Mouse (Mus musculus) midbrain, embryonic 15.5 days (tissue): Measurements from ENCODE around the gene Gm7137. TPM values are rescaled to one million over a fixed set of nuclear protein-coding genes. Genes with fewer than 3 reads are reported as not detected.
A peak's percentile ranks its signal among the peaks of the same experiment; 100 is the strongest.
"Not testable (repeated sequence)": the region's sequence is repeated elsewhere in the genome, so short reads cannot be mapped to it uniquely, and the experiment has no call there.

Source experiments
- ATAC-seq: fragments of 200-750 bp; cut with Nextera tagmentation; replicated peaks from 2 replicates; pipeline ENCODE4 v1.8.0; 2017; ENCODE audit warnings: moderate TSS enrichment
- H3K27ac ChIP-seq: fragments of 300-500 bp; sonication (generic); 2 replicates; pipeline ENCODE4 v1.5.1; 2015; ENCODE audit warnings: mild to moderate bottlenecking, inconsistent platforms
- H3K27me3 ChIP-seq: fragments of 300-500 bp; sonication (generic); replicated peaks from 2 replicates; pipeline ENCODE4 v1.6.1; 2015; ENCODE audit warnings: inconsistent platforms
- H3K36me3 ChIP-seq: fragments of 300-500 bp; sonication (generic); replicated peaks from 2 replicates; pipeline ENCODE4 v1.6.1; 2015; ENCODE audit warnings: inconsistent platforms
- H3K4me1 ChIP-seq: fragments of 300-500 bp; sonication (generic); 2 replicates; pipeline ENCODE4 v1.6.1; 2015; ENCODE audit warnings: inconsistent platforms
- H3K4me2 ChIP-seq: fragments of 300-500 bp; sonication (generic); 2 replicates; pipeline ENCODE4 v1.6.1; 2015; ENCODE audit warnings: inconsistent platforms, mild to moderate bottlenecking, moderate library complexity
- H3K4me3 ChIP-seq: fragments of 300-500 bp; sonication (generic); 2 replicates; pipeline ENCODE4 v1.5.1; 2015; ENCODE audit warnings: mild to moderate bottlenecking, inconsistent platforms
- H3K9ac ChIP-seq: fragments of 300-500 bp; sonication (generic); 2 replicates; pipeline ENCODE4 v1.6.1; 2015; ENCODE audit warnings: mild to moderate bottlenecking, inconsistent platforms
- H3K9me3 ChIP-seq: fragments of 300-500 bp; sonication (generic); 2 replicates; pipeline ENCODE4 v1.6.1; 2016; ENCODE audit warnings: inconsistent platforms
- WGBS: fragments of 180-500 bp; shearing (Covaris S2); methylation state at CpG from one replicate; pipeline ENCODE4 v1.1.7; 2015; ENCODE audit warnings: mixed read lengths; 5-methylcytosine and 5-hydroxymethylcytosine counted together
- polyA plus RNA-seq: library from polyadenylated mRNA; unstranded; fragments of >200 nt; fragmentation: Nextera tagmentation; extraction: Ambion mirVana; gene quantifications from 2 replicates; pipeline ENCODE4 v1.2.1, GENCODE M21; 2015

The Gm7137 gene
- polyA plus RNA-seq: not detected in 2 replicates

DNA sequence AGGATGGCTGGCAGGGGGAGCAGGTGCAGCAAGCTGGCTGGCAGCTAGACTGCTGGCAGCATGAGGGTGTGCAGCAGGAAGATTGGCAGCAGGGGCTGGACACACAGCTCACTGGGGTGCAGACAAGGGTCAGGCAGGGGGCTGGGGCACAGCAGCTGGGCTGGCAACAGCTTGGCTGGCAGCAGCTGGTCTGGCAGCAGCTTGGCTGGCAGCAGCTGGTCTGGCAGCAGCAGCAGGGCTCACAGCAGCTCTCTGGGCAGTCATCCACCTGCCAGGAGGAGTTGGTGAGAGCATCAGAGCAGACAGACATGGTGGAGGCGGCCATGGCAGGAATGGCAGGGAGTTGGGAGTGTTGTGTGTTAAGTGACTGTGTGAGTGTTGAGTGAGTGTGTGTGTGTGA, at the start of gene Gm7137:
Gene Gm7137 (minus strand): TSS at position 325 of the 400 bp plus-strand sequence.
- H3K27me3 ChIP-seq, H3K36me3 ChIP-seq, H3K4me3 ChIP-seq, H3K27ac ChIP-seq, H3K9ac ChIP-seq, H3K4me1 ChIP-seq, H3K9me3 ChIP-seq, ATAC-seq, H3K4me2 ChIP-seq: not testable (repeated sequence)
- WGBS: 64% methylated on average over 1 of the region's 1 CpGs

GRCm38 (mm10) chr10:77835647-77836046, 47.6 kb upstream of the Gm7137 start, which contains the start of gene Krtap10-10:
TSS of gene Krtap10-10 (plus strand) at chr10:77835947.
- H3K36me3 ChIP-seq: no peaks in the 10 kb centered on the region
- WGBS: 71% methylated on average over 9 of the region's 9 CpGs
- no peak within 1 kb of the TSS for H3K4me2 ChIP-seq
- H3K4me1 ChIP-seq: no peaks in the 10 kb centered on the region
- ATAC-seq: no peak
- no peak within 1 kb of the TSS for H3K9ac ChIP-seq
- H3K9me3 ChIP-seq: no peaks in the 10 kb centered on the region
- H3K4me3 ChIP-seq: no peak within 1 kb of the TSS
- H3K27me3 ChIP-seq: no peaks in the 10 kb centered on the region
- no peak within 1 kb of the TSS for H3K27ac ChIP-seq

DNA sequence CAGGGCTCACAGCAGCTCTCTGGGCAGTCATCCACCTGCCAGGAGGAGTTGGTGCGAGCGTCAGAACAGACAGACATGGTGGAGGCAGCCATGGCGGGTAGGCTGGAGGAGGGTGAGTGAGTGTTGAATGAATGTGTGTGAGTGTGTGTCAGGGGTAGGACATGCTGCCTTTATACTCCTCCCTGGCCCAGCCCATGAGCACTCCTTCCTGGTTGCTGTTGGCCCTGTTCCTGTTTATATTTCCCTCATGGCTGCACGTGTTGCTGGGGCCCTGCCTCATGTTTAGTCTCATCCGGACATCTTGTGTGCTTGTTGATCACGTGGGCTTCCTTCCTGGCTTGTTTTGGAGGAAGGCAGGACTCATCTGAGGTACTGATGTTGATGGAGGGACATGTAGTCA, 39.0 kb upstream of the Gm7137 start, which contains the start of gene Krtap10-4:
Gene Krtap10-4 (minus strand): TSS at position 145 of the 400 bp plus-strand sequence.
- Histone ChIP-seq H3K27me3 (no peaks in the 10 kb centered on the region), H3K4me2 (no peak within 1 kb of the TSS), H3K4me1 (no peaks in the 10 kb centered on the region), H3K9ac (no peak within 1 kb of the TSS), H3K4me3 (no peak within 1 kb of the TSS), H3K9me3 (no peaks in the 10 kb centered on the region), H3K27ac (no peak within 1 kb of the TSS), H3K36me3 (no peaks in the 10 kb centered on the region)
- WGBS: 57% methylated on average over 6 of the region's 6 CpGs
- ATAC-seq: no peak

- ATAC-seq: no peak
- H3K27ac ChIP-seq: peak overlapping the region; percentile 34; the same call in 1 of the 2 replicates
- no peaks in the 10 kb centered on the region for H3K27me3 ChIP-seq
- H3K4me1 ChIP-seq: peaks cover 3% of the 10 kb centered on the region; the same call in 1 of the 2 replicates
- no peaks in the 10 kb centered on the region for H3K36me3 ChIP-seq
- no peaks in the 10 kb centered on the region for H3K9me3 ChIP-seq
- H3K4me3 ChIP-seq: no peak overlapping the region
- 28% methylated on average over 4 of the region's 4 CpGs for WGBS
- peak overlapping the region; percentile 18; the same call in 1 of the 2 replicates for H3K4me2 ChIP-seq
- no peak overlapping the region for H3K9ac ChIP-seq
These were observed 31.2 kb upstream of the Gm7137 start for GRCm38 (mm10) chr10:77819203-77819602.

GRCm38 (mm10) chr10:77818523-77818922, 30.5 kb upstream of the Gm7137 start:
- H3K27me3 ChIP-seq: no peaks in the 10 kb centered on the region
- H3K4me1 ChIP-seq: peaks cover 3% of the 10 kb centered on the region; the same call in 1 of the 2 replicates
- no peak overlapping the region for H3K9ac ChIP-seq
- peak overlapping the region; percentile 34; the same call in 1 of the 2 replicates for H3K27ac ChIP-seq
- WGBS: 99% methylated on average over 4 of the region's 4 CpGs
- H3K36me3 ChIP-seq: no peaks in the 10 kb centered on the region
- no peak overlapping the region for H3K4me2 ChIP-seq
- ATAC-seq: peak; percentile 78
- H3K9me3 ChIP-seq: no peaks in the 10 kb centered on the region
- H3K4me3 ChIP-seq: no peak overlapping the region

DNA sequence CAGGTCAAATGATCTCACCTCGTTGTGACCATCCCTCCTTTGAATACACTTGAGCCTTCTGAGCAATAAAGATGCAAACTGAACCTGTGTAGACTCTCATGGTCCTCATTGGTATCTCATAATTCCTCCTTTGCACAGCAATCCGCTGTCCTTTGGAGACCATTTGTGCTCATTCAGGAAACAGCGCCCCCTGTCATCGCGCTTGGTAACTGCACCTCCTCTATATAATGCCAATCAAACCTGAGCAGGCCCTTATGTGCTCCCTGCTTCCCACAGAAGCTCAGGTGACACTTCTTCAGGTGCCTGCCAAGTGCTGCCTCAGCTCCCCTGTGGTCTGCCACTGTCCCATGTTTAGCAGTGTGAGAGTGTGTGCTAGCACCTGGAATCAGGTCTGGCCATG, 27.5 kb upstream of the Gm7137 start:
- Histone ChIP-seq H3K4me3 (no peak overlapping the region), H3K4me1 (peaks cover 3% of the 10 kb centered on the region; the same call in 1 of the 2 replicates), H3K27me3 (no peaks in the 10 kb centered on the region), H3K36me3 (no peaks in the 10 kb centered on the region), H3K9me3 (no peaks in the 10 kb centered on the region), H3K9ac (no peak overlapping the region), H3K27ac (no peak overlapping the region), H3K4me2 (no peak overlapping the region)
- WGBS: 31% methylated on average over 5 of the region's 5 CpGs
- no peak for ATAC-seq

GRCm38 (mm10) chr10:77814382-77814781, 26.4 kb upstream of the Gm7137 start, which contains the start of gene Gm2696:
TSS of gene Gm2696 (plus strand) at chr10:77814682.
- H3K9me3 ChIP-seq: no peaks in the 10 kb centered on the region
- H3K27ac ChIP-seq: no peak within 1 kb of the TSS
- H3K36me3 ChIP-seq: no peaks in the 10 kb centered on the region
- H3K4me1 ChIP-seq: peaks cover 3% of the 10 kb centered on the region; the same call in 1 of the 2 replicates
- 60% methylated on average over 4 of the region's 4 CpGs for WGBS
- H3K9ac ChIP-seq: no peak within 1 kb of the TSS
- H3K4me2 ChIP-seq: no peak within 1 kb of the TSS
- H3K27me3 ChIP-seq: no peaks in the 10 kb centered on the region
- ATAC-seq: no peak
- H3K4me3 ChIP-seq: no peak within 1 kb of the TSS

DNA sequence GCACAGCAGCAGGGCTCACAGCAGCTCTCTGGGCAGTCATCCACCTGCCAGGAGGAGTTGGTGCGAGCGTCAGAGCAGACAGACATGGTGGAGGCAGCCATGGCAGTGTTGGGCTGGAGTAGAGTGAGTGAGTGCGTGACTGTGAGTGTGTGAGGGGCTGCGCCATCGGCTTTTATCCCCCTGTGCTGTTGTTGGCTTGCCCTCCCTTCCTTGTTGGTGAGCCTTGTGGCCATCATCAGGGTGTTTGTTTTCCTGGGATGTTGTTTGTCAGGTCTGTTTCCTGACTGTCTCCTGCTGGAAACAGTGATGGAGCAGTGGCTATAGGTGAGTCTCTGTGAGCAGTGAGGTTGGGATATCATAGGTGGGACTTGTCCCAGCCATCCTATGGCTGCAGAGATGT, 23.7 kb upstream of the Gm7137 start, which contains the start of gene Gm9507:
Gene Gm9507 (minus strand): TSS at position 101 of the 400 bp plus-strand sequence.
- H3K4me3 ChIP-seq: no peak within 1 kb of the TSS
- no peak within 1 kb of the TSS for H3K9ac ChIP-seq
- 63% methylated on average over 5 of the region's 5 CpGs for WGBS
- H3K9me3 ChIP-seq: no peaks in the 10 kb centered on the region
- H3K4me2 ChIP-seq: no peak within 1 kb of the TSS
- no peak for ATAC-seq
- H3K27me3 ChIP-seq: no peaks in the 10 kb centered on the region
- H3K27ac ChIP-seq: no peak within 1 kb of the TSS
- no peaks in the 10 kb centered on the region for H3K4me1 ChIP-seq
- no peaks in the 10 kb centered on the region for H3K36me3 ChIP-seq

DNA sequence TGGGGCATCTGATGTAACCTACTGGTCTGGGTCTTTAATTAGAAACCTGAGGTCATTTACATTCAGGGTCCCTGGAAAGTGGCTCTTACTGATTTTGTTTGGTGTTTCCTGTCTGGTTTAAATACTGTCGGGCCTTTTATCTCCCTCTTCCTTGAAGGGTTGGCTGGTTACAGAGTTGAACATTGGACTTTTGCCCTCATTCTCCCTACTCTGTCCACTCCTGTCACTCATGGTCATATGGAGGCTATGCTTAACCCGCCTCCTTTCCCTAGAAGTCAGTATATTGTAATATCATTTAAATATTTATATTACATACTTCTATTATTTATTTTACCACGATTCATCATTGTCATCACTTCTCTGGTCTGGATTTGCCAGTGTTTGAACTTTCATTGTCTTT, 16.1 kb upstream of the Gm7137 start:
- no peaks in the 10 kb centered on the region for H3K4me1 ChIP-seq
- H3K4me2 ChIP-seq: no peak overlapping the region
- ATAC-seq: no peak
- no peaks in the 10 kb centered on the region for H3K36me3 ChIP-seq
- 89% methylated on average over 3 of the region's 3 CpGs for WGBS
- no peaks in the 10 kb centered on the region for H3K27me3 ChIP-seq
- H3K9ac ChIP-seq: no peak overlapping the region
- no peak overlapping the region for H3K4me3 ChIP-seq
- H3K27ac ChIP-seq: no peak overlapping the region
- H3K9me3 ChIP-seq: no peaks in the 10 kb centered on the region

- Histone ChIP-seq H3K27me3 (no peaks in the 10 kb centered on the region), H3K4me2 (no peak within 1 kb of the TSS), H3K4me3 (no peak within 1 kb of the TSS), H3K9ac (no peak within 1 kb of the TSS), H3K27ac (no peak within 1 kb of the TSS), H3K9me3 (no peaks in the 10 kb centered on the region), H3K36me3 (no peaks in the 10 kb centered on the region), H3K4me1 (no peaks in the 10 kb centered on the region)
- ATAC-seq: no peak
- WGBS: 70% methylated on average over 8 of the region's 8 CpGs
These were observed 11.0 kb upstream of the Gm7137 start, which contains the start of gene Gm19668 for GRCm38 (mm10) chr10:77798921-77799508. TSS of gene Gm19668 (minus strand) at chr10:77799133.

DNA sequence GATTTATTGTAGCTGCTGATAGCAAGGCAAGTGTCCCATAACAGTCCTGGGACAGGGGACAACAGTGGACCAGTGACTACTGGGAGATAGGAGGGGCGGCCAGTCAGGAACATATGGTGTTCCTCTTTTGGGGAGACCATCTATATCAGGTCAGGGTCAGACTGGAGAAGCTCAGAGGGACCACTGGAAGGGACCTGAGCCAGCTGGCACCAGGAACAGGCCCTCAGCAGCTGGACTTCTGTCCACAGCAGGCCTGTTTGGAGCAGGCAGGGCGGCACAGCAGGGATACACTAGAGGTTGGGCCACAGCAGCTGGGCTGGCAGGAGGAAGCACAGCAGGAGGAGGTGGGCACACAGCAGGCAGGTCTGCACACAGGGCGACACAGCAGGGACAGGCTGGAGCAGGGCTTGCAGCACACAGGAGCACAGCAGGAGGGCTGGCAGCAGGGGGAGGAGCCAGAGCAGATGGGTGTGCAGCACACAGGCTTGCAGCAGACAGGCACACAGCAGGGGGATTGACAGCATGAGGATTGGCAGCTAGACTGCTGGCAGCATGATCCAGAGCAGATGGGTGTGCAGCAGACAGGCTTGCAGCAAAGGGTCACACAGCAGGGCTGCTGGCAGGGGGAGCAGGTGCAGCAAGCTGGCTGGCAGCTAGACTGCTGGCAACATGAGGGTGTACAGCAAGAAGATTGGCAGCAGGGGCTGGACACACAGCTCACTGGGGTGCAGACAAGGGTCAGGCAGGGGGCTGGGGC, 10.3 kb upstream of the Gm7137 start:
- not testable (repeated sequence) for H3K4me3 ChIP-seq, H3K36me3 ChIP-seq, H3K9me3 ChIP-seq, H3K27me3 ChIP-seq, H3K4me1 ChIP-seq, H3K4me2 ChIP-seq, ATAC-seq, H3K9ac ChIP-seq, H3K27ac ChIP-seq
- 39% methylated on average over 3 of the region's 3 CpGs for WGBS

GRCm38 (mm10) chr10:77797677-77798076, 9.7 kb upstream of the Gm7137 start:
- Histone ChIP-seq H3K27ac (no peak overlapping the region), H3K4me1 (no peaks in the 10 kb centered on the region), H3K9me3 (no peaks in the 10 kb centered on the region), H3K4me3 (no peak overlapping the region), H3K9ac (no peak overlapping the region), H3K36me3 (no peaks in the 10 kb centered on the region), H3K27me3 (no peaks in the 10 kb centered on the region), H3K4me2 (no peak overlapping the region)
- WGBS: 14% methylated on average over 3 of the region's 3 CpGs
- ATAC-seq: no peak
